Comparison of ENCODE assay signal across 29 mouse cellular contexts in genomic region chr11:55591194-55591593, GRCm38 (mm10). TPM values are rescaled to one million over a fixed set of nuclear protein-coding genes. Genes with fewer than 3 reads are reported as not detected.
DNase-seq lines count a peak whose midpoint lies in the region; ATAC-seq and TF ChIP-seq lines count a peak whose summit lies in the region.
"Had no signal": no experiment of that assay in that cellular context is flagged by ENCODE, and none has a peak within 500 bp of the region (broad histone marks: within the 10 kb centered on the region; RNA-seq: fewer than 3 reads in every experiment).

No protein-coding gene starts in this region.

- no peak for DNase-seq in forebrain, postnatal 0 days
- no peak for DNase-seq in forebrain, embryonic 14.5 days (ENCODE audit: low spot score)
- DNase-seq in testis, postnatal 14 days (ENCODE audit: low spot score): no peak
- no peak for DNase-seq in Patski (ENCODE audit: low read depth, low spot score)
- no peak for DNase-seq in yolk sac, embryonic 10.5 days (ENCODE audit: low spot score)
- DNase-seq in thymus, postnatal 14 days: no peak
- DNase-seq: adrenal gland, postnatal 10 days; B cell, adult 2 months; cerebellum, adult 11 months; cerebellum, adult 8-10 months; cerebellum, postnatal 14 days; embryo, embryonic 11 days; gastrocnemius, postnatal 10 days; heart, adult 2 months had no signal

- ATAC-seq in forebrain, postnatal 0 days: no peak
- no peak for ATAC-seq in forebrain, embryonic 14.5 days
- no peak for ATAC-seq in Patski
- ATAC-seq: CD4-positive, CD25-positive, alpha-beta regulatory T cell, adult 4 months; forebrain, embryonic 15.5 days; inflammation-experienced regulatory T-cells, adult 6 months had no signal

- H3K36me3 ChIP-seq in forebrain, postnatal 0 days (ENCODE audit: insufficient read depth): no peaks in the 10 kb centered on the region
- no peaks in the 10 kb centered on the region for H3K36me3 ChIP-seq in forebrain, embryonic 14.5 days (ENCODE audit: control insufficient read depth, insufficient read depth, low read length)
- H3K36me3 ChIP-seq in testis, adult 2 months (ENCODE audit: control insufficient read depth, insufficient read depth, low read length): no peaks in the 10 kb centered on the region
- H3K36me3 ChIP-seq: embryonic facial prominence, embryonic 15.5 days; forebrain, embryonic 10.5 days; forebrain, embryonic 15.5 days; heart, embryonic 15.5 days had no signal

- CTCF ChIA-PET in Patski (lab: Charles Lee): no interaction called here

- in situ Hi-C loops in Patski (cut with MboI; ENCODE audit: low pct_unique_long_range_greater_than_20kb): no loop called here

- WGBS in forebrain, postnatal 0 days: 57% methylated on average over 2 of the region's 2 CpGs
- 50% methylated on average over 2 of the region's 2 CpGs for WGBS in forebrain, embryonic 14.5 days

- H3K27me3 ChIP-seq in forebrain, postnatal 0 days (ENCODE audit: insufficient read depth, low read length): no peaks in the 10 kb centered on the region
- no peaks in the 10 kb centered on the region for H3K27me3 ChIP-seq in forebrain, embryonic 14.5 days (replicated peaks; ENCODE audit: control insufficient read depth, insufficient read depth, low read length)
- H3K27me3 ChIP-seq in testis, adult 2 months (ENCODE audit: control insufficient read depth, insufficient read depth, low read length): no peaks in the 10 kb centered on the region
- peaks cover 7% of the 10 kb centered on the region for H3K27me3 ChIP-seq in Patski
- H3K27me3 ChIP-seq: embryonic facial prominence, embryonic 15.5 days; forebrain, embryonic 15.5 days; heart, embryonic 15.5 days had no signal

- no peaks in the 10 kb centered on the region for H3K9me3 ChIP-seq in forebrain, postnatal 0 days (ENCODE audit: low read length)
- H3K9me3 ChIP-seq in forebrain, embryonic 14.5 days (replicated peaks; ENCODE audit: control insufficient read depth, low read length): no peaks in the 10 kb centered on the region
- H3K9me3 ChIP-seq: embryonic facial prominence, embryonic 15.5 days; forebrain, embryonic 10.5 days; forebrain, embryonic 15.5 days; heart, embryonic 15.5 days; hindbrain, embryonic 10.5 days had no signal

- TF ChIP-seq CTCF in forebrain, postnatal 0 days (IDR thresholded peaks at IDR 0.05; ENCODE audit: low read depth): 0 out of 2 replicates have a peak, but pooled peaks have one; percentile 3
- peak; percentile 57; the same call in 1 of the 2 replicates for TF ChIP-seq CTCF in testis, adult 2 months (IDR thresholded peaks at IDR 0.05; ENCODE audit: control insufficient read depth, insufficient read depth, insufficient replicate concordance, low read depth, low read length)
- TF ChIP-seq CTCF in Patski (IDR thresholded peaks at IDR 0.05): peak; percentile 16

- no peaks in the 10 kb centered on the region for H3K4me1 ChIP-seq in forebrain, postnatal 0 days (ENCODE audit: insufficient read depth)
- H3K4me1 ChIP-seq in forebrain, embryonic 14.5 days (ENCODE audit: control insufficient read depth, insufficient read depth, low read length): no peaks in the 10 kb centered on the region
- no peaks in the 10 kb centered on the region for H3K4me1 ChIP-seq in testis, adult 2 months (ENCODE audit: control insufficient read depth, insufficient read depth, low read length)
- H3K4me1 ChIP-seq: embryonic facial prominence, embryonic 15.5 days; forebrain, embryonic 10.5 days; heart, embryonic 15.5 days; hindbrain, embryonic 10.5 days had no signal

- TF ChIP-seq POLR2A in testis, adult 2 months (IDR thresholded peaks at IDR 0.05; ENCODE audit: control insufficient read depth, low read depth, low read length): no peak

- no peak overlapping the region for H3K9ac ChIP-seq in forebrain, postnatal 0 days
- H3K9ac ChIP-seq in forebrain, embryonic 14.5 days (ENCODE audit: low read length): no peak overlapping the region
- H3K9ac ChIP-seq: embryonic facial prominence, embryonic 15.5 days; forebrain, embryonic 15.5 days; heart, embryonic 15.5 days; hindbrain, embryonic 14.5 days had no signal

- H3K4me3 ChIP-seq in forebrain, postnatal 0 days (ENCODE audit: low read depth, low read length): no peak overlapping the region
- H3K4me3 ChIP-seq in forebrain, embryonic 14.5 days (ENCODE audit: low read depth, low read length): no peak overlapping the region
- no peak overlapping the region for H3K4me3 ChIP-seq in testis, adult 2 months (ENCODE audit: control insufficient read depth, low read depth, low read length)
- H3K4me3 ChIP-seq: embryonic facial prominence, embryonic 15.5 days; erythroblast, embryonic 14.5 days; forebrain, embryonic 10.5 days; forebrain, embryonic 15.5 days; heart, adult 2 months; heart, embryonic 15.5 days; hindbrain, embryonic 10.5 days had no signal

- POLR2A ChIA-PET in Patski (lab: Charles Lee): no interaction called here

- no peak overlapping the region for H3K4me2 ChIP-seq in forebrain, postnatal 0 days (ENCODE audit: low read depth)
- H3K4me2 ChIP-seq in forebrain, embryonic 14.5 days (ENCODE audit: low read length): no peak overlapping the region
- H3K4me2 ChIP-seq: embryonic facial prominence, embryonic 15.5 days; forebrain, embryonic 15.5 days; heart, embryonic 11.5 days; heart, embryonic 15.5 days; hindbrain, embryonic 14.5 days had no signal

- no peak overlapping the region for H3K27ac ChIP-seq in forebrain, postnatal 0 days (ENCODE audit: low read depth, low read length)
- no peak overlapping the region for H3K27ac ChIP-seq in forebrain, embryonic 14.5 days (ENCODE audit: low read depth, low read length)
- no peak overlapping the region for H3K27ac ChIP-seq in testis, adult 2 months (ENCODE audit: control insufficient read depth, insufficient read depth, low read depth, low read length)
- H3K27ac ChIP-seq: embryonic facial prominence, embryonic 15.5 days; forebrain, embryonic 10.5 days; forebrain, embryonic 15.5 days; heart, adult 2 months; heart, embryonic 15.5 days; hindbrain, embryonic 10.5 days; hindbrain, embryonic 14.5 days had no signal

RNA-seq across cellular contexts. Expression of gene Glra1, which starts 16.8 kb away (rescaled TPM):
- 0.19 TPM in 1 of 2 replicates, not detected in the other for total RNA-seq in forebrain, postnatal 0 days (2014; rRNA removed)
- polyA plus RNA-seq in forebrain, postnatal 0 days (2015; fragmentation: Nextera tagmentation; extraction: Ambion mirVana): 0.08 TPM in 1 of 2 replicates, not detected in the other
- not detected in 2 replicates for polyA plus RNA-seq in forebrain, embryonic 14.5 days (2014; fragmentation: Nextera tagmentation; extraction: Ambion mirVana)
- polyA plus RNA-seq in testis, adult 2 months (2012; rRNA removed): not detected in 2 replicates
- polyA plus RNA-seq in Patski (2021): not detected
- total RNA-seq: adrenal gland, postnatal 10 days; adrenal gland, postnatal 4 days; common myeloid progenitor, adult 5-6 weeks; gastrocnemius, postnatal 10 days; gastrocnemius, postnatal 4 days; heart, adult 2 months; heart, postnatal 25 days had no signal
- polyA plus RNA-seq: CD4-positive, CD25-positive, alpha-beta regulatory T cell, adult 4 months; embryonic facial prominence, embryonic 15.5 days; erythroblast, embryonic 14.5 days; forebrain, embryonic 10.5 days; forebrain, embryonic 15.5 days; heart, adult 2 months; heart, embryonic 11.5 days; heart, embryonic 15.5 days; inflammation-experienced regulatory T-cells, adult 6 months had no signal

Comparison
In these comparisons a context has a peak if more than half of its experiments do, and no peak if none do; other contexts are left out.
1. CTCF ChIP-seq: peak in every context shown above with its lines; median percentile 57 in testis, adult 2 months; 16 in Patski; 3 in forebrain, postnatal 0 days.